Mouse (Mus musculus): ENCODE results near the gene Ctdspl2. TPM values are rescaled to one million over a fixed set of nuclear protein-coding genes. Genes with fewer than 3 reads are reported as not detected.
"Not testable (repeated sequence)": the region's sequence is repeated elsewhere in the genome, so short reads cannot be mapped to it uniquely, and the experiment has no call there.

Gene Ctdspl2
- polyA plus RNA-seq, 1 experiment from 2014 or later: 82.6 TPM

GRCm38 (mm10) chr2:122011441-122011840, 55.6 kb downstream of the Ctdspl2 start:
- Histone ChIP-seq H3K9me3 (no peaks in the 10 kb centered on the region), H3K4me3 (replicated peaks) (no peak overlapping the region), H3K4me2 (no peak overlapping the region), H3K4me1 (replicated peaks) (peaks cover 4% of the 10 kb centered on the region; the same call in 1 of the 2 replicates), H3K27me3 (no peaks in the 10 kb centered on the region), H3K36me3 (peaks cover 52% of the 10 kb centered on the region), H3K27ac (no peak overlapping the region), H3K9ac (replicated peaks) (no peak overlapping the region)
- 78% methylated on average over 7 of the region's 7 CpGs for whole genome bisulfite sequencing
- ATAC-seq (ENCODE audit: insufficient number of reproducible peaks, insufficient read depth, low FRiP score, low TSS enrichment, low read depth): no peak

- no peaks in the 10 kb centered on the region for H3K9me3 ChIP-seq
- no peak overlapping the region for H3K4me2 ChIP-seq
- H3K27me3 ChIP-seq: no peaks in the 10 kb centered on the region
- H3K36me3 ChIP-seq: peaks cover 17% of the 10 kb centered on the region
- H3K4me3 ChIP-seq (replicated peaks): no peak overlapping the region
- H3K4me1 ChIP-seq (replicated peaks): no peaks in the 10 kb centered on the region
- no peak overlapping the region for H3K27ac ChIP-seq
- no peak overlapping the region for H3K9ac ChIP-seq (replicated peaks)
- ATAC-seq (ENCODE audit: insufficient number of reproducible peaks, insufficient read depth, low FRiP score, low TSS enrichment, low read depth): no peak
- WGBS: 44% methylated on average over 1 of the region's 1 CpGs
Measured at GRCm38 (mm10) chr2:122018705-122019104, 62.9 kb downstream of the Ctdspl2 start.

GRCm38 (mm10) chr2:122022284-122022683, 66.5 kb downstream of the Ctdspl2 start:
- Histone ChIP-seq H3K4me3 (replicated peaks) (no peak overlapping the region), H3K27me3 (no peaks in the 10 kb centered on the region), H3K4me2 (no peak overlapping the region), H3K9ac (replicated peaks) (no peak overlapping the region), H3K36me3 (no peaks in the 10 kb centered on the region), H3K27ac (no peak overlapping the region), H3K9me3 (no peaks in the 10 kb centered on the region), H3K4me1 (replicated peaks) (0 out of 2 replicates have a peak, but pooled peaks cover 1% of the 10 kb centered on the region)
- no peak for ATAC-seq (ENCODE audit: insufficient number of reproducible peaks, insufficient read depth, low FRiP score, low TSS enrichment, low read depth)
- 71% methylated on average over 2 of the region's 2 CpGs for WGBS

- whole genome bisulfite sequencing: 92% methylated on average over 10 of the region's 10 CpGs
- Histone ChIP-seq H3K4me1 (replicated peaks) (peaks cover 14% of the 10 kb centered on the region), H3K9ac (replicated peaks) (peak overlapping the region; percentile 95; the same call in 1 of the 2 replicates), H3K4me3 (replicated peaks) (peak overlapping the region; percentile 97; the same call in 1 of the 2 replicates), H3K4me2 (peak overlapping the region; percentile 49)
- not testable (repeated sequence) for H3K27me3 ChIP-seq; ATAC-seq (ENCODE audit: insufficient number of reproducible peaks, insufficient read depth, low FRiP score, low TSS enrichment, low read depth); H3K9me3 ChIP-seq; H3K36me3 ChIP-seq; H3K27ac ChIP-seq
Measured at GRCm38 (mm10) chr2:122027091-122027490, 71.3 kb downstream of the Ctdspl2 start.

- peak within 1 kb of the TSS; percentile 87 for H3K27ac ChIP-seq
- H3K27me3 ChIP-seq: no peaks in the 10 kb centered on the region
- H3K4me3 ChIP-seq (replicated peaks): peak within 1 kb of the TSS; percentile 97
- H3K4me2 ChIP-seq: peak within 1 kb of the TSS; percentile 72
- peak within 1 kb of the TSS; percentile 95 for H3K9ac ChIP-seq (replicated peaks)
- H3K9me3 ChIP-seq: no peaks in the 10 kb centered on the region
- peaks cover 14% of the 10 kb centered on the region; the same call in 1 of the 2 replicates for H3K36me3 ChIP-seq
- ATAC-seq (ENCODE audit: insufficient number of reproducible peaks, insufficient read depth, low FRiP score, low TSS enrichment, low read depth): peak; percentile 99
- peaks cover 14% of the 10 kb centered on the region for H3K4me1 ChIP-seq (replicated peaks)
- under 1% methylated on average over 49 of the region's 67 CpGs for WGBS
Measured at GRCm38 (mm10) chr2:122027862-122028755, 72.3 kb downstream of the Ctdspl2 start, which contains the start of gene Eif3j1. Gene Eif3j1, plus strand, starts transcription at chr2:122028546.

GRCm38 (mm10) chr2:122028756-122029700, 73.2 kb downstream of the Ctdspl2 start:
- WGBS: 2% methylated on average over 66 of the region's 71 CpGs
- H3K36me3 ChIP-seq: peaks cover 21% of the 10 kb centered on the region
- H3K4me1 ChIP-seq (replicated peaks): peaks cover 14% of the 10 kb centered on the region
- peak overlapping the region; percentile 87 for H3K27ac ChIP-seq
- peak; percentile 54 for ATAC-seq (ENCODE audit: insufficient number of reproducible peaks, insufficient read depth, low FRiP score, low TSS enrichment, low read depth)
- peak overlapping the region; percentile 72 for H3K4me2 ChIP-seq
- H3K9me3 ChIP-seq: no peaks in the 10 kb centered on the region
- peak overlapping the region; percentile 97 for H3K4me3 ChIP-seq (replicated peaks)
- peak overlapping the region; percentile 95 for H3K9ac ChIP-seq (replicated peaks)
- H3K27me3 ChIP-seq: no peaks in the 10 kb centered on the region

GRCm38 (mm10) chr2:122031970-122032369, 76.2 kb downstream of the Ctdspl2 start:
- Histone ChIP-seq H3K9ac (replicated peaks) (no peak overlapping the region), H3K36me3 (peaks cover 35% of the 10 kb centered on the region), H3K4me1 (replicated peaks) (peaks cover 14% of the 10 kb centered on the region), H3K9me3 (no peaks in the 10 kb centered on the region), H3K27me3 (no peaks in the 10 kb centered on the region), H3K27ac (no peak overlapping the region), H3K4me2 (no peak overlapping the region), H3K4me3 (replicated peaks) (no peak overlapping the region)
- 86% methylated on average over 5 of the region's 6 CpGs for WGBS
- ATAC-seq (ENCODE audit: insufficient number of reproducible peaks, insufficient read depth, low FRiP score, low TSS enrichment, low read depth): no peak

- H3K4me2 ChIP-seq: no peak overlapping the region
- no peaks in the 10 kb centered on the region for H3K4me1 ChIP-seq (replicated peaks)
- WGBS: 94% methylated on average over 3 of the region's 3 CpGs
- no peak overlapping the region for H3K4me3 ChIP-seq (replicated peaks)
- no peaks in the 10 kb centered on the region for H3K27me3 ChIP-seq
- H3K27ac ChIP-seq: no peak overlapping the region
- no peaks in the 10 kb centered on the region for H3K9me3 ChIP-seq
- no peak for ATAC-seq (ENCODE audit: insufficient number of reproducible peaks, insufficient read depth, low FRiP score, low TSS enrichment, low read depth)
- H3K36me3 ChIP-seq: peaks cover 63% of the 10 kb centered on the region
- H3K9ac ChIP-seq (replicated peaks): no peak overlapping the region
Measured at GRCm38 (mm10) chr2:122036064-122036463, 80.3 kb downstream of the Ctdspl2 start.

- H3K27me3 ChIP-seq: no peaks in the 10 kb centered on the region
- H3K4me2 ChIP-seq: no peak overlapping the region
- no peak overlapping the region for H3K27ac ChIP-seq
- no peaks in the 10 kb centered on the region for H3K4me1 ChIP-seq (replicated peaks)
- H3K4me3 ChIP-seq (replicated peaks): no peak overlapping the region
- H3K9me3 ChIP-seq: no peaks in the 10 kb centered on the region
- H3K9ac ChIP-seq (replicated peaks): no peak overlapping the region
- ATAC-seq (ENCODE audit: insufficient number of reproducible peaks, insufficient read depth, low FRiP score, low TSS enrichment, low read depth): no peak
- H3K36me3 ChIP-seq: peaks cover 66% of the 10 kb centered on the region
Measured at GRCm38 (mm10) chr2:122043926-122044325, 88.1 kb downstream of the Ctdspl2 start.

GRCm38 (mm10) chr2:122059365-122060115, 103.7 kb downstream of the Ctdspl2 start:
- no peaks in the 10 kb centered on the region for H3K4me1 ChIP-seq (replicated peaks)
- H3K4me3 ChIP-seq (replicated peaks): no peak overlapping the region
- no peak for ATAC-seq (ENCODE audit: insufficient number of reproducible peaks, insufficient read depth, low FRiP score, low TSS enrichment, low read depth)
- peaks cover 63% of the 10 kb centered on the region for H3K36me3 ChIP-seq
- H3K4me2 ChIP-seq: no peak overlapping the region
- H3K27me3 ChIP-seq: no peaks in the 10 kb centered on the region
- no peak overlapping the region for H3K9ac ChIP-seq (replicated peaks)
- WGBS: 93% methylated on average over 11 of the region's 11 CpGs
- no peak overlapping the region for H3K27ac ChIP-seq
- no peaks in the 10 kb centered on the region for H3K9me3 ChIP-seq
